Mouse (Mus musculus) heart, adult 18-20 months (tissue): ENCODE measurements around the gene Edn2. TPM values are rescaled to one million over a fixed set of nuclear protein-coding genes. Genes with fewer than 3 reads are reported as not detected.
A peak's percentile ranks its signal among the peaks of the same experiment; 100 is the strongest.

Experiments used
- DNase-seq, 2 experiments: peaks; one replicate each; pipeline ENCODE4 v3.0.0; 2021 to 2022; ENCODE audit warnings: mixed read lengths in 1 of 2
- long read RNA-seq, 2 experiments: library from polyadenylated mRNA; stranded (forward); transcript quantifications; one replicate each; pipeline ENCODE4 v2.0.0; 2021
- total RNA-seq, 2 experiments: library from RNA; stranded (reverse); gene quantifications; 2 replicates each; pipeline ENCODE4 v1.2.3; 2021

Edn2 gene
- not detected for total RNA-seq
- long read RNA-seq, experiment 1: 0 reads
- long read RNA-seq, experiment 2: 0 reads

DNA sequence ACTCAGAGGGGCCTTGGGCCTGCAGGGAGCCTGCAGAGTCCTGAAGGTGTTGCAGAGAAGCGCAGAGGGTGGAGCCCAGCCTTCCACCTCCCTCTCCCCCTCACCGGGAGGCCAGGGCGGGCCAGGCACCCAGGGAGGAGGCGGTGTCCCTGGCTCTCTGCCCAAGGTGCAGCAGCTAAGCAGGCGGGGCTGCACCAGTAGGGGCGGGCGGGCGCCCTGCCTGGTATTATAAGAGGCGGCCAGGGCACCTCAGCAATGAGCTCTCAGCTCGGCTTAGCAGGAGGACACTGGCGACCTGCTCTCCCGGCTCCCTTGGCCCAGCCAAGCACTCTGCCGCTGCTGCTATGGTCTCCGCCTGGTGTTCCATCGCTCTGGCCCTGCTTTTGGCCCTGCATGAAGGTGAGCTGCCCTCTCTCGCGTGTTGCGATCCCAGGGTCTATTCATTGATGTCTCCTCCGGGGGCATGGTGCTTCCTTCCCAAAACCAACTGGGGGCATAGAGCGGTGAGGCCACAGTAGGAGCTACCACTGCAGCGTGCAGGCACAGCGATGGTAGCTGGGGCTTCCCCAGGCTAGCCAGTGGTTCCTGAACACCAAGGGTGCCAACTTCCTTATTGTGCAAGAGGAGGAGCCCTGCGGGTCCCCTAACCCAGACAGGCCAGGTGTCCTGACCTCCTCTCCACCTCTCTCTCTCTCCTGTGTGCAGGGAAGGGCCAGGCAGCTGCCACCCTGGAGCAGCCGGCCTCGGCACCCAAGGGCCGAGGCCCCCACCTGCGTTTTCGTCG is at the start of gene Edn2:
Gene Edn2 (plus strand): TSS at position 41 of the 784 bp plus-strand sequence.
- peak; percentile 80 to 88 for DNase-seq

DNA sequence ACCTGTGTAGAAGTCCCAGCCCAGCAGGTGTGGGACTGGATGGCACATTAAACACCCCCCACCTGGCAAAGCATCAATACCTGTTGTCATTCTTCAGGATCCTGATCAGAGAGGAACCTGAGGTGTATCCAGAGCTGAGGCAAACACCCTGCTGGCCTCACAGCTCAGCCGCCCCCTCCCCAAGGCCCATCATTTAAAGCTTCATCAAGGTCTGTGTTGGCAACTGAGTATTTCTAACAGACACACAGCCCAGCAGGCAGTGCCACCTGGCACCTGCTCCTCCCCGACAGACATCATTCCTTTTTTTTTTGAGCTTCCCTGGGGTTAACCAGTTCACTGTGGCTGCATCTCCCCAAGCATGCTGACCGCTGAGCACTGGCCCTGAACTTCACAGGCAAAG is 45.5 kb upstream of the Edn2 start:
- DNase-seq: no peak

DNA sequence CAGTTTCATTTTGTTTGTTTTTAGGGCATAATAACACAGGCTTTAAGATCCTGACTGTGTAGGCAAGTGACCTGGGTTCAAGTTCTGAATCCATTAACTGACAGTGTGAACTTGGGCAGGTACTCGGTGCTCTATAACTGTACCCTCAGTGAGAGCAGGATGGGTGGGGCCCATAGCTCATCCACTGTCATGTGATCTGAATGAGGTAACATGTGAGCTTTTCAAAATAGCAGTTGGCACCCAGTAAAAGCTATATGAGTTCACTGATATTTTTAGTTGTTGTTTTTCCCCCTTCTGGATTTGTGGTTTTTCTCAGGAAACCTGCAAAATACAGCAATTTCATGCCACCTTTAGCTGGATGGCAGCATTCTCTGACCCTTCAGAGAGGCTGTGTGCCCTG is 44.7 kb upstream of the Edn2 start:
- DNase-seq: no peak

DNA sequence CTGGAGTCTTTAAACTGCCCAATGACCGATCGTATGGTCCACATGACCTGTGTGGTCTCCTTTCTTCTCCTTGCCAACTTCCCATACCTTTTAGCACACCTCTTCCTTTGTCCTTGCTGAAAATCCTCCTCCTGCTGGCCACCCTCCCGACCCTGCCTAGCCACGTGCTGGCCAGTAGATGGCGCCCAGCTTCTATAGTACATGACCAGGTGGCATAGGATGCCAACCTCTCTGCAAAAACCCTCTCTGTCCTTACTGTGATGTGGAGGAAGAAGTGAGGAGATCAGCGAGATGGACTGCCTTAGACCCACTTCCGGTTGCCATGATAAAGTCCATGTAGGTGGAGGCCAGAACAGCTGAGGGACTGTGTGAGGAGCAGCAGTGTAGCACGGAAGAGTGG is 40.7 kb upstream of the Edn2 start:
- DNase-seq: peak; percentile 61 to 80

DNA sequence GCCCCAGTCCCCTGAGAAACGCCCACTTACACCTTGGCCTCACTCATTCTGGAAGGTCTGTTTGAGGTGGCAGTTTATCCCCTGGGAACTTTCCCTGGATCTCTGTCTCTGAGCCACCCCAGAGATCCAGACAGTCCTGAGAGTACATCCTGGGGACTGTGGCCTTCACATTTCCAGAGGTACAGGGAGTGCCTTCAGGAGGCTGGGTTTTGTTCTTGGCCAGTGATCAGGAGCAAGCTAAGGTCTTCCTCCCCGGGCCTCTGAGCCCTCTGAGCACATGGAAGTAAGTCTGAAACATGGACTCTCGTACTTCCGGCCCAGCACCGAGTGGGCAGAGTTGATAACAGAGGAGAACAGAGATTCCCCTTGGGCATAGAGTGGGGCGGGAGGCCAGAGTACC is 36.4 kb upstream of the Edn2 start:
- no peak for DNase-seq

DNA sequence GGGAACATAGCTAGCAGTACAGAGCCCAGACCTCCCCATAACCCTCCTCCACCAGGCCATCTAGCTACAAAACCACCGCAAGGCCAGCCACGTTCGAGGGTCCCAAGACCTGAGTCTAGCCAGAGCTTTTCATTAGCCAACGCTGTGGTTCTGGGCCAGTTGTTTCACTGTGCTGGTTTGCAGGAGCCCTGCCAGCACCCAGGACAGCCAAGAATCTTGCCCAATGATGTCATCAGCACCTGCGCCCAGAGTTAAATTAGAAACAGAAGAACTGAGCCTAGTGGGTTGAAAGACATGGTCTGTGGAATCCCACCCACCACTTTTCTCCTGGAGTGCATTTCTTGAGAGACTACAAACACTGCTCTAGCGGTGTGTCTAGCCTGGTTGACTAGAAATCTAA is 35.0 kb upstream of the Edn2 start:
- peak; percentile 75 to 77 for DNase-seq

DNA sequence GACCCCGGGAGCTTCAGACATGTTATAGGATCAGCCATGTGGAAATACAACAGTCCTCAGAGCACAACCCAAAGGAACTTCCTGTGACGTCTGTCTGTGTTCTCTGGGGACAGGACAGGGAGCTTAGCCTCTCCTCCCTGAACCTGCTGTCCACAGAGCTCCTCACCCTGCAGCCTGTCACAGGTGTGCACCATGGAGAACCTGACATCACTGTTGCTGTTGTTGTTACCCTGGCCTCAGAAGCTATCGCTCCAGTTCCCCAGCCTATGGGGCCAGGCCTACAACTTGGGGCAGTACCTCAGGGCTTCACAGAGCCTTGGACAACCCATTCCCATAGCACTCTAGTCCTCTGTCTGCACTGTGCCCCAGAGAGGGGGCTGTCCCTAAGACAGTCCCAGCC is 33.7 kb upstream of the Edn2 start:
- DNase-seq: no peak

DNA sequence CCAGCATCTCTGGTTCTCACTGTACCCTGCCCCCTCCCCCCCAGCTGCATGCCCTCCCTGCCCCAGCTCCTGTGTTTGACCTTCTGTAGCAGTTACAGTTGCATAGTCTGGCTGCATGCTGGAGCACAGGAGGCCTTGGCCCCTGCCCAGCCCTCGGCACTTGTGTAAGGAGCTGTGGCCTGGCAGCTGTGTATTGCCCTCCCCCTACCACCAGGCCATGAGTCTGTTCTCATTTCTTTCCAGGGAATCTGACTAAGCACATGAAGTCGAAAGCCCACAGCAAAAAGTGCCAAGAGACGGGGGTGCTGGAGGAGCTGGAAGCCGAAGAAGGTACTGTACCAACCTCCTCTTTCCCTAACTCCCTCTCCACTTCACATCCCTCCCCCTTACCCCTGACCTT is 33.0 kb upstream of the Edn2 start:
- peak; percentile 67 to 82 for DNase-seq

DNA sequence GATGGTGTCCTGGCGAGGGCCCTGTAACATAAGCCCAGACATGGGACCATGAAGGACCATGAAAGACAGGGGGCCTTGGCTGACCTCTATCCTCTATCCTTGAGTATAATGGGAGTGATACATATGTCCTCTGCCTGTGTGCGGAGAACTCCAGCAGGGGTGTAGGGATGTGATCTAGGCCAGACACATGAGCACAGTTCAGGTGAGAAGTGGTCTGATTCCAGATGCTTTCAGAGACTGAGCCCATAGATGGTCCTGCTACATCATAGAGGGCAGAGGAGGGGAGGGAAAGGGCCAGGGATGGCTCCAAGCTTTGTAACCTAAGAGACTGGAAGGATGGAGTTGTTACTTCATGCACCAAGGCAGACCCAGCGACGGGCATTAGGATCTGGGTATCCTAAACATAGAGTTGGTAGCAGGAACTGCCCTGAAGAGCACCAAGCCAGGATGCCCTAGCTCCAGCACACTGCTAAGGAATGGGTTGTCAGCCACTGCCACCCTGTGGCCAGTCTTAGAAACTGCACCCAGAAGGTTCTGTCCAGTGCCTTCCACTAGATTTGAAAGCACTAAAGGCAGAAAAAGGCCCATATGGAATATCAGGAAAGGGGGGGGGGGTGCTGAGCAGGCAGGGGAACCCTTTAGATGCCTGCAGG is 31.6 kb upstream of the Edn2 start:
- peak; percentile 48 to 66 for DNase-seq

DNA sequence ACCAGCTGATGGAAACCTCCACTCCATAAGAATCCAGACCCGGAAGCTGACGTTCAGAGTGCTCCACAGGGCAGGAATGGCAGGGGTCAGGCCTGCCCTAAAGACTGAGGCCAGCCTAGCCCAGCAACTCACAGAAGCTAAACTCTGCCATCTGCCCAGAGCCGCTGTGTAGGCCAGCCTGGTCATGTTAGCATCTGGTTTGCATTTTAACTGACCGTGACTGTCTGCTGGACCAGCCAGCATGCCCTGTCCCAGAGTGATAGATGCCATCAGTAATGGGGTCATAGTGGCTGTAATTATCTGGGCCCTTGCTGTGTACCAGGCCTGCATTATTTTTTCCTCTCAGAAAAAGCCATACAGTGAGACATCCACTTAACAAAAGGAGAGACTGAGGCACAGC is 30.1 kb upstream of the Edn2 start:
- no peak for DNase-seq

DNA sequence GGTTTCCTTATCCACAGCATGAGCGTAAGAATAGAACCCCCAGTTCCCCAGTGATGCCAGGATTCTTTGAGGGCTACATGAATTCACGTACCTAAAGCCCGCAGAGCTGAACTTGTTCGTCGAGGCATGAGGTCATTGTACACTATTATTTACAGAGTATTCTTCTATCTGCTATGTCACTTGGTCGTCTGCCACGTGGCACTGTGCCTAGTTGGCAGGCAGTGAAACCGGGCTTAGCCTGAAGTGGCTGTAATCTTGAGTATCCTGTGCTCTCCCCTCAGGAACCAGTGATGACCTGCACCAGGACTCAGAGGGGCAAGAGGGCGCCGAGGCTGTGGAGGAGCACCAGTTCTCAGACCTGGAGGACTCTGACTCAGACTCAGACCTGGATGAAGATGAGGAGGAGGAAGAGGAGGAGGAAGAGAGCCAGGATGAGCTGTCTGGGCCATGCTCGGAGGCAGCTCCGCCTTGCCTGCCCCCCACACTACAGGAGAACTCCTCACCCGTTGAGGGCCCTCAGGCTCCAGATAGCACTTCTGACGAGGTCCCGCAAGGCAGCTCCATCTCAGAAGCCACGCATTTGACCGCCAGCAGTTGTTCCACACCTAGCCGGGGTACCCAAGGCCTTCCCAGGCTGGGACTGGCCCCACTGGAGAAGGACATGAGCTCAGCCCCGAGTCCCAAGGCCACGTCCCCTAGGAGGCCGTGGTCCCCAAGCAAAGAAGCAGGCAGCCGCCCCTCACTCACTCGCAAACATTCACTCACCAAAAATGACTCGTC is 29.4 kb upstream of the Edn2 start:
- DNase-seq: peak; percentile 77

DNA sequence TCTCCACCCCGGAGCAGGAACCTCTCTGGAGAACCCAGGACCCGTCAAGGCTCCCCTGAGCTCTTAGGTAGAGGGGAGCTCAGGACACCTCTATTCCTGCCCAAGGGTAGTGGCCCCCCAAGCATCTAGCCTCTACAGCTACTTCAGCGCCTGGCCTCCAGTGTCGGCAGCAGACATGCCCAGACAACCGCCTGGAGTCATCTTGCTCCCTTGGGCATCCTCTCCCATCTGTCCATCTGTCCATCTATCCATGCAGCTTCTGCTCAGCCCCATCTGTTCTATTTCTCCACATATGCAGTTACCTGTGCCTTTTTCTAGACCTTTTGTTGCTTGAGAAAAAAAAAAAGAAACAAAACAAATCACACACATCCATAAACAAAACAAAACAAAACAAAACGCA is 26.8 kb upstream of the Edn2 start:
- DNase-seq: no peak

DNA sequence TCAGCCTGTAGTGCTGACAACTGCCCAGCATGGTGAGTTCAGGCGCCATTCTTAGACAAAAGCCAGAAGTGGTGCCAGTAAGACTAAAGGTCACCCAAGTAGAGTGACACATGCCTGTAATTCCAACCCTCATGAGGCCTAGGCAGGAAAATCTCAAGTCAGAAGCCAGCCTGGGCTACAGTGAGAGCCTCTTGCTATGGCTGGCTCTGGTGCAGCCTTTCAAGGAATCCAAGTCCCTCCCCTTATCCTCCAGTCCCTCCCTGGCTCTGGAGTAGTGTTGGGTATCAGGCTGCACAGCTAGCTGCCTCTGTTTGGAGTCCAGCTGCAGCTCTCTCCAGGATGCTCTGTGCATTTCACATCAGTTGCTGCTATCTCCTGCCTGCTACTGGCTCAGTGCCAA is 19.2 kb upstream of the Edn2 start:
- DNase-seq: no peak

DNA sequence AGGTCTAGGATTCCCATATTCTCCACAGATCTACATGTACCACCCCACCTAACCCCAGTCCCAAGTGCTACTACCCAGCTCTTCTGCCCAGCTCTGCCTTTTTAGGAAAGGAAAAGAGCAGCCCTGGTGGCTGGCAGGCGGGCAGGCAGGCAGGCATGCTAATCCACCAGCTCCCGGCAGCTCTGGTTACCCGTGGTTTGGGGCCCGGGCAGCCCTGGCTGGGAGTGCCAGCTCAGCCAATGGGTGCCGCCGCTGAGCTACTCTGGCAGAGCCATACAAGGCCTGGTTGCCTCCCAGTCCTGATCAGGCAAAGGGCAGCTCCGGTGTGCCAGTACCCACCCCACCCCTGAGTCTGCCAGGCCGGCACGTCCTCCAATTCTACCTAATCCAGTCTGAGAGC is 18.1 kb upstream of the Edn2 start:
- no peak for DNase-seq

DNA sequence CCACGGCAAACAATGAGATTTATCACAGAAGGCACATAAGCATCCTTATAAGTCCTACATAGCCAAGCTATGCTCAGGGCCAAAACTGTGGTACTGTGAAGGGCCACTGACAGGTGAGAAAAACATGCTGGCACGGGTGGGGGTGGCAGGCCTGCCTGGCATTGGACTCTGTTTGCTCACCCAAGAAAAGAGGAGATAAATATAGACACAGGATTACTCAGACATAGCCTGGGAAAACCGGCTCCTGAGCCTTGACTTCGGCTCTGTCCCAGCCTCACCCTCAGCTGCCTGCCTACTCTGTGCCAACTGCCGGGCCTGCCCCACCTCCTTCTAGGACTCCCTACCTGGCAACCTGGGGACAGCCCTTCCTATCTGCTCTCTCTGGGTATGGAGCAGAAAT is 16.7 kb upstream of the Edn2 start:
- peak; percentile 64 to 81 for DNase-seq

DNA sequence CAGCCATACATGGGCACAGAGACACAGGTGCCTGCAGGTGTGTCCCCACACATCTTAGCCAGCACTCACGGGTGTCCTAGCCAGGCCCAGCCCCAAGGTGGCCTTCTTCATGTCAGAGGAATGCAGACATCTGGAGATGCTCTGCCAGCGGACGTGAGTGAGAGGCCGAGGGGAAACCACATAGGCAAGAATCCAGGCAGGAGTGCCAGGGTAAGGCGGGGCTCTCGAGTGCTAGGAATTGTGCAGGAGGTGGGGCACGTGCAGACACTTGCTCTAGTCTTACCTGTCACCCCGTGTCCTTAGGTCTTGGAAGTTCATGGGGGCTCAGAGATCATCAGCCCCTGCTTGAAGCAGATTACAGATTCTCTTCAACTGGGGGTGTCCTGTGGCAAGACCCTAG is 15.1 kb upstream of the Edn2 start:
- DNase-seq: no peak

DNA sequence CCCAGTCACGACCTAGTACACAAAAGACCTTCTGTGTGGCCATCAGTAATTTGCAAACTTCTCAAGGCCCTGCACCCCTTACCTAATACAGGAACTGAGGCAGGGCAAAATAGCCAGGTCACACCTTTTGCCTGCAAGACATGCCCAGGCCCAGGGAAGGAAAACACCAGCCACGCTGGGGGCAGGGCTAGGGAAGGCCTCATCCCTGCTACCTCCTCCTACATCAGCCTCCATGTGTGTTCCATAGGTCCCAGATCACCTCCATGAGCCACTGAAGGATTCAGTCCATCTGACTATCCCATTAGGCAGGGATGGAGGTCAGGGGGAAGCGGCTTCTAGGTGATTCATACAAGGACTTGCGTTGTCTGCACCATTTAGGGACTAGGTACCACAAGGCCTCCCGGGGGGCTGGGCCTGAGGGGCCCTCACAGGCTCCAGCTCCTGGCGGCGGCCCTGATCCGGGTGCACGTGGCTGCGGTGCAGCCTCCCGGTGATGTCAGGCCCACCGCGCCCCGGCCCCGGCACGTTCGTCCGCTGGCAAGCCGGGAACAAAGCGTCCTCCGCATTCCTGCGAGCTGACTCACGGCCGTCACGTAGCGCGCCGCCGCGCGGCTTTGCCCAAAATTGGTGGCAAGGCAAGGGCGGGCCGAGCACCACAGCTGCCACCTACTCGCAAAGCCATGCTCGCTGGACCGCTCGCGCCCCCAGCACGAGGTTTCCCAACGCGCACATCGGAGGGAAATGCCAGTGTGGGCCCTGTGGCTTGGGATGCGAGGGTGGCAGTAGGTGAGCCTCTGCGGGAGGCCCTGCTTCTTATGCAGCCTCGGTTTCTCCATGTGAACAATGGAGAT is 12.5 kb upstream of the Edn2 start:
- DNase-seq: peak; percentile 86 to 88

DNA sequence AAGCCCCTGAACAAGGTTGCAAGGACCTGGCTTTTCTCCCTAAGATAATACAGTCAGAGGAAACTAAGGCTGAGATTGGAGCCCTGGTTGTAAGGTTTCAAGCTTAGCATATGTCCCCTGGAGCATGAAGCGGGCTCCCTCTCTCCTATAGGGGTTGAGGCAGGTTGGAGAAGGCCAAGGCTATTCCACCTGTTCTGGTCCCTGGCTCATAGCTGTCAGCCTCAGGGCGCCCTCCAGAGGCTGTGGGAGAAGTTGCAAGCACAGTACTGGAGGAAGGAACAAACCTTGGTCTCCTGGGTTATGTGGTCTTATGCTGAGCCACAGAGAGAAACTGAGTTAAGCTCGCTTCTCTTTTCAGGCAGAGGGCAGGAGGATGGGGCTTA is 11.9 kb upstream of the Edn2 start:
- no peak for DNase-seq

DNA sequence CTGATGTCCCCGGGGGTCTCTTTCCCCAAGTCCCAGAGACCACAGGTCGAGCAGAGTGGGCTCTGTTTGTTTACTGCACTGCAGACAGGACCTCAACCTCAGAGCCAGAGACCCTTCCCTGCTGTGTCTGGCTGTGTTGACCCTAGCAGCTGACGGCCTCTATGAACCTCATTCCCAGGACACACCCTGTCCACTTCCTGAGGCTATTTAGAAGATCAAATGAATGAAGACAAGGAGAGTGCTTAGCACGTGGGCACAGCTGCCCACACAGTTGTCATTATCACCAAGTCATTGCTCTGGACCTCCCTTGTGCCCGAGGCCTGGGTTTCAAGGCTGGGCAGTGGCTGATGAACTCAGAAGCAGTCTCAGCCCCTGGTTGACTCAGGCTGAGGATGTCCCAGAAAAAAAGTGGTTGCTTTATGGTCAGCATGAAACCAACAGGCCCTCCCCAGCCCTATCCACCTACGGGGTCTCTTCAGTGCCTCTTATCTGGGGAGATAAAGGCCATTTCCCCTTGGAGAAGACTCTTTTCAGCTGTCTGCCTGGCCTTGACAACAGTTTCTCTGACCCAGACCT is 10.6 kb upstream of the Edn2 start:
- DNase-seq: no peak

DNA sequence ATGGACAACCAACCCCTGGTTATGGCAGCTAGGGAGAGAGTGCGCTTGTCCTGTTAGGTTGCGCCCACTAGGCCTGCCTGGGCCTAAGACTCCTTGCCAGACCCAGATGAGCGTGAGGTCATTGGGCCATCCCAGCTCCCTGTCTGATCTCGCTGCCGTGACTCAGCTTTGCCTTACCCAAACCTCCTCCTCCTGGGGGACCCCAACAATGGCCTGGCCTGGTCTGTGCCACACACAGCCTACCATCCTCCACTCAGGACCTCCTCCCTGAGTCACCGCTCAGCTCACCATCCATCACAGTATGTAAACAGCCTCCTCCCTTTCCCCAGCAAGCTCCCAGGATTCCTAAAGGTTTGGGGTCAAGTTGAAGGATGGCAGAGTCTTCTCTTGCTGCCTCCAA is 9.1 kb upstream of the Edn2 start:
- DNase-seq: no peak

DNA sequence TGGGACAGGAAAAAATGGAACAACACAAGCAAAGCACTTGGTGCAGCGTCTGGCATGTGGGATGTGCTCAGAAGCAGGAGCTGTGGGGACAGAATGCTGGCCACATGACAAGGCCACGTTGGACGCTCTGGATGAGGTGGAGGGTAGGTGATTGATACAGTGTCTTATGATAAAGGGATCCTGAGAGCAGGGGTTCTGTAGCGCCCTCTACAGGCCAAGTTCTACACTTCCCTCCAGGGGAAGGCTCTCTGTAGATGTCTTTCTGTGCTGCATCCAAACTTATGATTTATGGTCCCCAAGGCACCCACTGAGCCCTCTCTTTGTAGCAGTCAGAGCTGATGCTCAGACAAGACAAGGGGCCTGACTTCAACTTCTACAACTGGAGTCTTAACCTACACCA is 8.4 kb upstream of the Edn2 start:
- DNase-seq: no peak

DNA sequence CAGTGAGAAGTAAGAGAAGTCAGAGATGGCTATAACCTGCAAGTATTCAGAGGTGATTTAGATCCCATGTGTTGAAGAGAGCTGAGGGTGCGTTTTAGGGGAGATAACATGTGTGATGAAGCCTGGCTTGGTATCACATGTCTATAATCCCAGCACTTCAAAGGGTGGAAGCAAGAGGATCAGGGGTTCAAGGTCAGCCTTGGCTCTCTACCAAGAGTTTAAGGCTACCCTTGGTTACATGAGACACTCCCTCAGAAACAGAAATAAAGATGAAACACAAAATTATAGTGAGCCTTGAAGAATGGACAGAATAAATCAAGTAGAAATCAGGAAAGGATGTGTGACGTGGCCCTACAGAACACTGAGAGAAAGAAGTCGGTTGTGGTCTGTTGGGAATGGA is 7.3 kb upstream of the Edn2 start:
- no peak for DNase-seq
